Mouse (Mus musculus) hindbrain, embryonic 11.5 days (tissue): Measurements from ENCODE around the gene Tnk1. TPM values are rescaled to one million over a fixed set of nuclear protein-coding genes. Genes with fewer than 3 reads are reported as not detected.

Source experiments
- ATAC-seq: fragments of 200-750 bp; cut with Nextera tagmentation; 2 replicates; pipeline ENCODE4 v1.8.0; 2017; ENCODE audit warnings: mild to moderate bottlenecking, moderate TSS enrichment, moderate library complexity; ENCODE audit not compliant: low FRiP score
- DNase-seq: peaks from one replicate; pipeline ENCODE4 v3.0.0-alpha.2; 2015; ENCODE audit warnings: low spot score
- H3K27ac ChIP-seq: fragments of 300-500 bp; sonication (generic); 2 replicates; pipeline ENCODE4 v1.5.1; 2014; ENCODE audit warnings: mild to moderate bottlenecking, low read depth, low read length
- H3K27me3 ChIP-seq: fragments of 300-500 bp; sonication (generic); 2 replicates; pipeline ENCODE4 v1.6.1; 2014; ENCODE audit warnings: mild to moderate bottlenecking, low read length, moderate library complexity, mixed read lengths; ENCODE audit not compliant: control insufficient read depth, insufficient read depth
- H3K36me3 ChIP-seq: fragments of 300-500 bp; sonication (generic); 2 replicates; pipeline ENCODE4 v1.6.1; 2014; ENCODE audit warnings: mild to moderate bottlenecking, low read length, moderate library complexity, mixed read lengths; ENCODE audit not compliant: control insufficient read depth, insufficient read depth
- H3K4me1 ChIP-seq: fragments of 300-500 bp; sonication (generic); replicated peaks from 2 replicates; pipeline ENCODE4 v1.6.1; 2014; ENCODE audit warnings: low read length, mixed read lengths; ENCODE audit not compliant: control insufficient read depth, insufficient read depth
- H3K4me2 ChIP-seq: fragments of 300-500 bp; sonication (generic); replicated peaks from 2 replicates; pipeline ENCODE4 v1.6.1; 2014; ENCODE audit warnings: mild to moderate bottlenecking, low read depth, low read length
- H3K4me3 ChIP-seq: fragments of 300-500 bp; sonication (generic); 2 replicates; pipeline ENCODE4 v1.5.1; 2014; ENCODE audit warnings: low read depth, low read length
- H3K9ac ChIP-seq: fragments of 300-500 bp; sonication (generic); 2 replicates; pipeline ENCODE4 v1.6.1; 2014; ENCODE audit warnings: low read depth, low read length
- H3K9me3 ChIP-seq: fragments of 300-500 bp; sonication (generic); 2 replicates; pipeline ENCODE4 v1.6.1; 2016; ENCODE audit warnings: low read length; ENCODE audit not compliant: control insufficient read depth
- WGBS: fragments of 180-500 bp; shearing (Covaris S2); extraction: QIAGEN DNeasy Blood & Tissue Kit; methylation state at CpG from one replicate; pipeline ENCODE4 v1.1.7; 2014; 5-methylcytosine and 5-hydroxymethylcytosine counted together
- polyA plus RNA-seq: library from polyadenylated mRNA; unstranded; fragments of >200 nt; fragmentation: Nextera tagmentation; extraction: Ambion mirVana; gene quantifications from 2 replicates; pipeline ENCODE4 v1.2.1, GENCODE M21; 2014

Tnk1 gene
- polyA plus RNA-seq, 1 experiment from 2014 or later: 0.52 TPM

DNA sequence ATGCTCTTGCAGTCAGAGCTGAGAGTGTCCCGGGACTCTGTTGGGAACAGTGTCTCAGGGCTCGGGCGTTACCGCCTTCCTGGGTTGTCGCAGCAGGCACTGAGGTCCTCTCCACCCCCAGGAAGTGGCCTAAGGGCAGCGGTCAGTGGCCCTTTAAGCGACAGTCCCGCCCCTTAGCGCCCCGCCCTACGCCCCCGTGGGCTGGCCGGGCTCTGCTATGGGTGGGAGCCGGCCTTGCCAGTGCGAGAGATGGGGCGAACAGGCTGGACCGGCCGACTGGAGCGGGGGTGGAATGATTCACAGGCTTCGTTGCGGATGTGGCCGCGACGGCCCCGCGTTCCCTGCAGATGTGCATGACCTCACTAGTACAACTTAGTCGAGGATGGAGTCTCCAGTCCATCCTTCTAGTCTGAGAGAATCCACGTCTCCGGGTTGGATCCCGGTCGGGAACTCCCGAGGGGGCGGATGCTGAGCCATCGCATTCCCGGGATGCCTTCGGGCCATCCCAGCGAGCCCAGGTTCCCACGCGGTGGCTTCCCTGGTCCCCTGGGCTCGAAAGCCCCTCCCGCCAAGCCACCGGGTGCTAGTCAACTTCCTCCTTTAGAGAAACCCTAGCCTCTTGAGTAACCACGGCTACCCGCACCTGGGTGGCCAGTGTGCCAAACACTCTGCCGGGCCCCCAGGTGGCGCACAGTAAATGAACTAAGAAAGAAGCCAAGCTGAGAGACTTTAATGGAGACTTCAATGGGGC lies 22.5 kb upstream of the Tnk1 start, which contains the start of gene Kctd11:
TSS of gene Kctd11 (minus strand) at position 554 of the 751 bp plus-strand sequence.
- DNase-seq: peak; percentile 80
- Histone ChIP-seq H3K27ac (peak within 1 kb of the TSS; percentile 67), H3K4me2 (peak within 1 kb of the TSS; percentile 68), H3K27me3 (no peaks in the 10 kb centered on the region), H3K36me3 (no peaks in the 10 kb centered on the region), H3K9me3 (no peaks in the 10 kb centered on the region), H3K4me3 (peak within 1 kb of the TSS; percentile 46), H3K9ac (peak within 1 kb of the TSS; percentile 61), H3K4me1 (no peaks in the 10 kb centered on the region; the same call in none of the 2 replicates)
- peak; percentile 73 for ATAC-seq
- WGBS: under 1% methylated on average over 45 of the region's 46 CpGs

DNA sequence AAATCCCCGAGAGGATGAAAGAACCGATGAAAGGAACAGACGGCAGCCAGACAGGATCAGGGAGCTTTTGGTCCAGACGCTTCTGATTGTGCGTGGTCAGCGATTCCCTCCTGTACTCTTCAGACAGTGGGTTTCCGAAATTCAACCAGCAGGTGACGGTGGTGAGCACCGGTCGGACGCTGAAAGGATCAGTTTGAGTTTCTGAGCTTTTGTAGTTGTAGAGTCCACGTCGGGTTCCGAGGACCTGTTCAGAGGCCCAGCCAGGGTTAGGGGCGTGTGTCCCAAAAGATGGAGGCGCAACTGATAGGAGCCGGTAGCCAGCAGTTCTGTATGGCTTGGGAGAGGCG lies 21.9 kb upstream of the Tnk1 start:
- Histone ChIP-seq H3K4me1 (no peaks in the 10 kb centered on the region; the same call in none of the 2 replicates), H3K4me3 (peak overlapping the region; percentile 46), H3K9me3 (no peaks in the 10 kb centered on the region), H3K27me3 (no peaks in the 10 kb centered on the region), H3K4me2 (peak overlapping the region; percentile 68), H3K36me3 (no peaks in the 10 kb centered on the region), H3K27ac (peak overlapping the region; percentile 67; the same call in 1 of the 2 replicates), H3K9ac (peak overlapping the region; percentile 61; the same call in 1 of the 2 replicates)
- ATAC-seq (peak; percentile 36; the same call in 1 of the 2 replicates), DNase-seq (peak; percentile 72)
- under 1% methylated on average over 18 of the region's 18 CpGs for WGBS

DNA sequence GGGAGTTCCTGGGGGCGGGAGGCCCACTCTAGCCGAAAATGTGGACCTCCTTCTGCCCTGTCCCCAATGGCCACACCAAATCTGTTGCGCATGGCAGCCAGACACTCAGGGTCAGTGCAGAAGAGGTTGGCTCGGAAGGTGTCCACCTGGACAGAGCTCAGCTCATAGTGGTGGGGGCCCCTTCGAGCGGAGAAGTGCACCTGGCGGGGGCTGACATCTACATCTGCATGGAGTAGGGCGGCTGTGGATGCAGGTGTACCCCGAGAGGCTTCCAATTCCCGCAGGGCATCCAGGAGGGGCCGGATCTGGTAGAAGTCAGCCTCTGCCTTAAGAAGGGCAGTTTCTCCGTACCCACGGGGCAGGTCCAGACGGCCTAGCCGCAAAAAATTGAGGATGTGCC lies 21.2 kb upstream of the Tnk1 start:
- WGBS: 58% methylated on average over 15 of the region's 15 CpGs
- H3K9ac ChIP-seq: no peak overlapping the region
- no peak overlapping the region for H3K4me3 ChIP-seq
- no peaks in the 10 kb centered on the region; the same call in none of the 2 replicates for H3K4me1 ChIP-seq
- no peak overlapping the region for H3K27ac ChIP-seq
- H3K9me3 ChIP-seq: no peaks in the 10 kb centered on the region
- peak overlapping the region; percentile 68 for H3K4me2 ChIP-seq
- ATAC-seq (no peak), DNase-seq (no peak)
- no peaks in the 10 kb centered on the region for H3K36me3 ChIP-seq
- no peaks in the 10 kb centered on the region for H3K27me3 ChIP-seq

DNA sequence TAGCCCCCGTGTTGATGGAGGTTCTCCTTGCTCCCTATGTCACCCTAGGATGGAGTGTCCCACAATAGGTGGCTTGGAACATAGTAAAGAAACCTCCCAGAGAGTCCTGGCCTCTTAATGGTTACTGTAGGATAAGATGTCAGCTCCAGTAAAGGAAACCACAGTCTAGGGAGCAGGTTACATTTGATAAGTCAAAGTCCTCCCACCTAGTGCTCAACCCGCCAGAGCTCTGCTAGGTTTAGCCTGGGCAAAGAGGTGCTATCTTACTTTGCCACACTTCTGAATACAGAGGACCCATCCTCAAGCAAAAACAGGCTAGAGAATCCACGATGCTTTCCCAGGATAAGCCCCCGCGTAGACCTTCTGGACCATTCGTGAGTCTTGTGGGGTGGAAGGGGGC lies 20.4 kb upstream of the Tnk1 start:
- Histone ChIP-seq H3K4me2 (no peak overlapping the region), H3K9me3 (no peaks in the 10 kb centered on the region), H3K36me3 (no peaks in the 10 kb centered on the region), H3K27ac (no peak overlapping the region), H3K4me1 (no peaks in the 10 kb centered on the region; the same call in none of the 2 replicates), H3K4me3 (peak overlapping the region; percentile 4; the same call in 1 of the 2 replicates), H3K9ac (no peak overlapping the region), H3K27me3 (no peaks in the 10 kb centered on the region)
- 87% methylated on average over 6 of the region's 6 CpGs for WGBS
- no peak for DNase-seq
- ATAC-seq: no peak

DNA sequence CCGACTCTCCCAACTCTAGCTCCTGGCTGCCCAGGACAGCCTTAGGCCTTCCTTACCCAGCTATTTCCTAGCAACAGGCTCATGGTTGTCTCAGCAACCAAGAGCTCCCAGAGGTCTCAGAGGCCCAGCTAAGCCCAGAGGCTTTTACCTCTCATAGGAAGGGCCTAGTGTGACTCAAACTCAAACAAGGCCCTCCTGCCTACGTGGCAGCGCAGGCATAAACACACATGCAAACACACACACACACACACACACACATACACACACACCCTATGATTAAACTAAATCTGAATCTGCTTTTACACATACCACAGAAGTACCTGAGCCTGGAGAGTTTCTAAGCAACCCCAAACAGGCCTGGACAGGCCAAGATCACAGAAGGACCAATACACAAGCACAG lies 19.9 kb upstream of the Tnk1 start:
- Histone ChIP-seq H3K9ac (no peak overlapping the region), H3K4me2 (no peak overlapping the region), H3K9me3 (no peaks in the 10 kb centered on the region), H3K4me1 (no peaks in the 10 kb centered on the region; the same call in none of the 2 replicates), H3K4me3 (no peak overlapping the region), H3K36me3 (no peaks in the 10 kb centered on the region), H3K27me3 (no peaks in the 10 kb centered on the region), H3K27ac (no peak overlapping the region)
- DNase-seq (no peak), ATAC-seq (no peak)
- WGBS: 80% methylated on average over 3 of the region's 3 CpGs

DNA sequence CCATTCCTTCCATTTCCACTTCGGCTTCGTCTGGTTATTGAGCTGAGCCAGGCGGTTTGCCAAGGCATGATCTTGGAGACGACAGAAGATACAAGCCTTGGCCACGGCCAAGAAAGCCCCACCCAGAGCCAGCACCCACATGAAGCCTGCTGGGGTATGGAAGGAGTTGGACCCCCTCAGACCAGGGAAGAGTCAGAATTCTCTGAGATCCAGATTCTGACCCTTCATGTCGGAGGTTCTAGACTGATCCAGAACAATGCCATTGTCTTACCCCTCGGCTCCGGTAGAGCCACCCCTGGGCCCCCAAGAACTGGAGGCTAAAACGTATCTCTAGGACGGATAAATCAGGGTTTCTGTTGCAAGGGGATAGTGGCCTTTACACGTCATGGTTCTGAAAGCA lies 19.3 kb upstream of the Tnk1 start, which contains the start of gene Tmem95:
TSS of gene Tmem95 (minus strand) at position 141 of the 400 bp plus-strand sequence.
- no peak for DNase-seq
- WGBS: 93% methylated on average over 11 of the region's 11 CpGs
- no peak for ATAC-seq
- no peak within 1 kb of the TSS for H3K9ac ChIP-seq
- no peaks in the 10 kb centered on the region for H3K36me3 ChIP-seq
- no peak within 1 kb of the TSS for H3K27ac ChIP-seq
- H3K4me3 ChIP-seq: peak within 1 kb of the TSS; percentile 4; the same call in 1 of the 2 replicates
- no peaks in the 10 kb centered on the region; the same call in none of the 2 replicates for H3K4me1 ChIP-seq
- no peaks in the 10 kb centered on the region for H3K9me3 ChIP-seq
- H3K27me3 ChIP-seq: no peaks in the 10 kb centered on the region
- peak within 1 kb of the TSS; percentile 30; the same call in 1 of the 2 replicates for H3K4me2 ChIP-seq

GRCm38 (mm10) chr11:69876867-69877266 lies 18.3 kb upstream of the Tnk1 start:
- WGBS: 3% methylated on average over 12 of the region's 12 CpGs
- peak; percentile 88 for DNase-seq
- H3K27me3 ChIP-seq: no peaks in the 10 kb centered on the region
- no peak overlapping the region for H3K4me3 ChIP-seq
- H3K36me3 ChIP-seq: no peaks in the 10 kb centered on the region
- H3K9me3 ChIP-seq: no peaks in the 10 kb centered on the region
- H3K4me2 ChIP-seq: peak overlapping the region; percentile 30; the same call in 1 of the 2 replicates
- peak; percentile 31; the same call in 1 of the 2 replicates for ATAC-seq
- no peak overlapping the region for H3K27ac ChIP-seq
- no peaks in the 10 kb centered on the region; the same call in none of the 2 replicates for H3K4me1 ChIP-seq
- H3K9ac ChIP-seq: no peak overlapping the region

- Histone ChIP-seq H3K27me3 (no peaks in the 10 kb centered on the region), H3K4me3 (no peak overlapping the region), H3K9me3 (no peaks in the 10 kb centered on the region), H3K36me3 (no peaks in the 10 kb centered on the region), H3K9ac (no peak overlapping the region), H3K27ac (no peak overlapping the region), H3K4me1 (no peaks in the 10 kb centered on the region; the same call in none of the 2 replicates), H3K4me2 (no peak overlapping the region)
- ATAC-seq (no peak), DNase-seq (no peak)
- 71% methylated on average over 7 of the region's 7 CpGs for WGBS
Observed at GRCm38 (mm10) chr11:69876186-69876585, 17.7 kb upstream of the Tnk1 start.

DNA sequence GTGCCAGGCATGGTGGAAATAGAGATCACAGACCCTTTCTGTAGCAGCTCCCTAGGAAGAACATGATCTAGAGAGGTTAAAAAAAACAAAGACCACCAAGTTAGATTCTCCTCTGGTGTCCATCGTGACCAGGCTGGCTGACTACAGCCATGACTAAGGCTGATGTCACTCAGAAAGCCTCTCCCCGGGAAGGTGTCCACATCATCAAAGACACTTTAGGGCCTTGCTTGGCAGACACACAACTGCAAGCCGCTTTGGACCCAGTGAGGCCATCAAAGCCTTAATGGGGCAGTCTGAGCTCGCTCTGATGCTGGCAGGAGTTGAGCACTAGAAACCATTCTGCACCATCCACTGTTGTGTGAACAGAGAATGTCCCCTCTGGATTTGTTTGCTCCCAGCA lies 13.9 kb upstream of the Tnk1 start:
- 84% methylated on average over 4 of the region's 4 CpGs for WGBS
- Histone ChIP-seq H3K4me2 (no peak overlapping the region), H3K9me3 (no peaks in the 10 kb centered on the region), H3K4me1 (no peaks in the 10 kb centered on the region), H3K9ac (no peak overlapping the region), H3K4me3 (no peak overlapping the region), H3K27ac (no peak overlapping the region), H3K36me3 (no peaks in the 10 kb centered on the region), H3K27me3 (no peaks in the 10 kb centered on the region)
- DNase-seq: no peak
- no peak for ATAC-seq
